Mouse (Mus musculus): ENCODE results near the gene Klk7.

DNA sequence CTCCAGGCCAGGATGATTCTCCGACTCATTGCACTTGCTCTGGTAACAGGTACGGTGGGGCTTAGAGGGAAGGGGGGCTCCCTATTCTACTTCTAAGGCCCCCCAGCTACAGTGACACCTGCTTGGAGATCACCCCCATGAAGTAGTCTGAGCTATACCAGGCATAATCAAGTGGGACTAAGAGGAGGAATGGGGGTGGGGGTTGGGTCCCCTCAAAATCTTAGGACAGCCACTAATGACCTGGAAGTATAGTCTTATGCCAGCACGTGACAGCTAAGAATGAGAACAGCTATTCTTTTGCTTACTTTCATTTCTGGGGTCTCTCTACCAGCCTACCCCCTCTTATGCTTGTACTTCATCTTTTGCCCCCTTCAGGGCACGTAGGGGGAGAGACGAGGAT lies 34.6 kb upstream of the Klk7 start:
- TF ChIP-seq CTCF (IDR thresholded peaks at IDR 0.05) (no peak), EP300 (IDR thresholded peaks at IDR 0.05) (no peak)
